Mouse (Mus musculus) left cerebral cortex, adult 2 months (tissue): ENCODE data around the gene Xpo4. TPM values are rescaled to one million over a fixed set of nuclear protein-coding genes. Genes with fewer than 3 reads are reported as not detected.
"Not testable (repeated sequence)": the region's sequence is repeated elsewhere in the genome, so short reads cannot be mapped to it uniquely, and the experiment has no call there.

Experiments used
- DNase-seq, 2 experiments: peaks; one replicate each; pipeline ENCODE4 v3.0.0; 2021 to 2022; ENCODE audit warnings: low spot score in 2 of 2, mixed read lengths in 1 of 2; ENCODE audit errors: extremely low spot score in 1 of 2
- H3K27ac ChIP-seq: fragments of 200-600 bp; 2 replicates; pipeline ENCODE4 v1.8.1; 2022
- H3K4me3 ChIP-seq: fragments of 200-600 bp; 2 replicates; pipeline ENCODE4 v1.8.1; 2022
- CTCF ChIP-seq: fragments of 200-600 bp; IDR thresholded peaks from 2 replicates; pipeline ENCODE4 v1.8.1; 2022; ENCODE audit warnings: antibody characterized with exemption, mild to moderate bottlenecking, moderate library complexity
- intact Hi-C: fragments of 180-260 bp; cut with DNase I; formaldehyde crosslinking; loops from one replicate; pipeline ENCODE4 v1.15.1; 2025
- total RNA-seq, 2 experiments: library from RNA; stranded (reverse); gene quantifications; 2 replicates each; pipeline ENCODE4 v1.2.3; 2021

Xpo4 gene
- total RNA-seq, 2 experiments from 2014 or later = 14.2 to 14.6 TPM

DNA sequence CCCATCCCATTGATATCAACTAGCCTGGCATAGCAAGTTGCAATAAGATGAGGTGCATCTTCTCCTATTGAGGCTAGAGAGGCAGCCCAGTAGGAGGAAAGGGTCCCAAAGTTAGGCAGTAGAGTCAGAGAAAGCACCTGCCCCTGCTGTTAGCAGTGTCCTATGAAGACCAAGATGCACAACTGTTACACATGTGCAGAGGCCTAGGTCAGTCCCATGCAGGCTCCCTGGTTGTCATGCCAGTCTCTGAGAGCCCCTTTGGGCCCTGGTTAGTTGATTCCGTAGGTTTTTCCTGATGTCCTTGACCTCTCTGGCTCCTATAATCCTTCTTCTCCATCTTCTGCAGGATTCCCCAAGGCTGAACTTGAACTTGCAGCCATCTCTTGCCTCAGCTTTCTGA, 14.3 kb upstream of the Xpo4 start:
- intact Hi-C loops = loop anchor here (2.0 kb wide), 1 partner anchor 307 kb away; no protein-coding TSS in a partner anchor

GRCm38 (mm10) chr14:57675481-57675880, 10.3 kb upstream of the Xpo4 start:
- TF ChIP-seq CTCF = peak; percentile 21; the same call in 1 of the 2 replicates
- Histone ChIP-seq H3K27ac (no peak overlapping the region), H3K4me3 (no peak overlapping the region)
- intact Hi-C loops = no loop called here
- no peak for DNase-seq

More for the DNA sequence above, 14.3 kb upstream of the Xpo4 start:
- no peak for DNase-seq
- no peak overlapping the region for H3K4me3 ChIP-seq
- H3K27ac ChIP-seq = no peak overlapping the region
- TF ChIP-seq CTCF = no peak

DNA sequence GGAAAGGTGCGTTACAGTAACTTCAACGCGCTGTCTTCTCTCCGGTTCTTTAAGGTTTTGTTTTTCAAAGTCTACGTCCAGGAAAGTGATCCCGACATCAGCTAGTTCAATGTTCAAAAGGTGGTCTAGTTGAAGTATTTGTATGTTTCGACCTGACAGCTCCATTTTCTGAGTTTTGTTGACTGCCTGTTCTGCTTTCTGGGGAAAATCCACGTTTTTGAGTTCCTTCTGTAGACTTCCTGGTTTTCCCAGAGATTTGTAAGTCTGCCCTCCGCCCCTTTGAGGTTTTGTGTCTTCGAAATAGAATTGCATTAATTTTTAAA, 359 bp upstream of the Xpo4 start:
- H3K27ac ChIP-seq = peak overlapping the region; percentile 94
- DNase-seq = no peak
- peak overlapping the region; percentile 86 for H3K4me3 ChIP-seq
- intact Hi-C loops = no loop called here
- TF ChIP-seq CTCF = no peak

DNA sequence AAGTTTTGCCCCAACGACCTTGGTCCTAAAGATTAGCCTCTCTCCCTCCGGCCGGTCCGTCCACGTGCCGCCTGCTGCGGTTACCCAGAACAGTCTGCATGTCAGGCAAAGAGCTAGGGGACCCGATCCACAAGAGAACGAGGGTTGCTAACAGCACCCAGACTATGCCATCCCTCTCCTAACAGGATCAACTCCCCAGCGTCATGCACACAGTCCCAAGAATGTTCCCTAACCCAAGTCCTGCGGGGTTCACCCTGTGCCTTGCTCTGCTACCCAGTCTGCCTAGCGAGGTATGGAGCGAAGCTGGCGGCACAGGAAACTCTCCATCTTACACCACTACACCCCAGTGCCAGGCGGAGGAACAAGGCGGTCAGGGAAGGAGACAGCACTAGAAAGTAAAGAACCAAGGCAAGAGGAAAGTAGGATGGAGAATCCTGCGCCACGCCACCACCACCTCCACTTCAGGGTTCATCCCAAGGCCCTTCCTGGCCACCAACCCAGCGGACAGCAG, 864 bp downstream of the Xpo4 start:
- H3K4me3 ChIP-seq = peak overlapping the region; percentile 86
- no peak for TF ChIP-seq CTCF
- intact Hi-C loops = no loop called here
- peak in 1 of 2 experiments; percentile 12 for DNase-seq
- peak overlapping the region; percentile 94 for H3K27ac ChIP-seq

GRCm38 (mm10) chr14:57663630-57664029, 1.6 kb downstream of the Xpo4 start:
- intact Hi-C loops = no loop called here
- Histone ChIP-seq H3K27ac (no peak overlapping the region), H3K4me3 (peak overlapping the region; percentile 86)
- no peak for TF ChIP-seq CTCF
- no peak for DNase-seq

- DNase-seq = no peak
- Histone ChIP-seq H3K4me3 (no peak overlapping the region), H3K27ac (no peak overlapping the region)
- intact Hi-C loops = no loop called here
- peak; percentile 19; the same call in 1 of the 2 replicates for TF ChIP-seq CTCF
These were observed 6.9 kb downstream of the Xpo4 start for GRCm38 (mm10) chr14:57658301-57658700.

- H3K27ac ChIP-seq = no peak overlapping the region
- DNase-seq = no peak
- intact Hi-C loops = no loop called here
- no peak overlapping the region for H3K4me3 ChIP-seq
- TF ChIP-seq CTCF = no peak
These were observed 7.7 kb downstream of the Xpo4 start for GRCm38 (mm10) chr14:57657500-57657899.

- H3K4me3 ChIP-seq, DNase-seq, H3K27ac ChIP-seq, intact Hi-C loops: not testable (repeated sequence)
These were observed 8.7 kb downstream of the Xpo4 start for GRCm38 (mm10) chr14:57656519-57656918.

DNA sequence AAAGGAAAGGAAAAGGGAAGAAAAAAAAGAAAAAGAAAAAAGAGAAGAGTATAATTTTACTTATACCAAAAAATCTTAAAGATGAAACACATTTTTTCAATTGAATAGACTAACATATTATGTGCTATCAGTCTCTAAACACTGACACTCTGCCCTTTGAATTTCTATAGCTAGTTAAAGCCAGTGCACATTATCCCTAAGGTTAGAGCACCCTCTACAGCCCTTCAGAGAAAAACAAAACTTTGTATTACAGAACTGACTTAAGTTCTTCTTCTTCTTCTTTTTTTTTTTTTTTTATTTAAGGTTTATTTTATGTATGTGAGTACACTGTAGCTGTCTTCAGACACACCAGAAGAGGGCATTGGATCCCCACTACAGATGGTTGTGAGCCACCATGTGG, 15.7 kb downstream of the Xpo4 start:
- Histone ChIP-seq H3K27ac (no peak overlapping the region), H3K4me3 (no peak overlapping the region)
- DNase-seq = no peak
- peak; percentile 28 for TF ChIP-seq CTCF
- intact Hi-C loops = no loop called here

GRCm38 (mm10) chr14:57646155-57646554, 19.1 kb downstream of the Xpo4 start:
- intact Hi-C loops = no loop called here
- no peak overlapping the region for H3K27ac ChIP-seq
- H3K4me3 ChIP-seq = no peak overlapping the region
- DNase-seq = no peak
- TF ChIP-seq CTCF = no peak

- TF ChIP-seq CTCF = no peak
- Histone ChIP-seq H3K4me3 (no peak overlapping the region), H3K27ac (no peak overlapping the region)
- intact Hi-C loops = no loop called here
- DNase-seq = no peak
These were observed 26.1 kb downstream of the Xpo4 start for GRCm38 (mm10) chr14:57639153-57639552.

DNA sequence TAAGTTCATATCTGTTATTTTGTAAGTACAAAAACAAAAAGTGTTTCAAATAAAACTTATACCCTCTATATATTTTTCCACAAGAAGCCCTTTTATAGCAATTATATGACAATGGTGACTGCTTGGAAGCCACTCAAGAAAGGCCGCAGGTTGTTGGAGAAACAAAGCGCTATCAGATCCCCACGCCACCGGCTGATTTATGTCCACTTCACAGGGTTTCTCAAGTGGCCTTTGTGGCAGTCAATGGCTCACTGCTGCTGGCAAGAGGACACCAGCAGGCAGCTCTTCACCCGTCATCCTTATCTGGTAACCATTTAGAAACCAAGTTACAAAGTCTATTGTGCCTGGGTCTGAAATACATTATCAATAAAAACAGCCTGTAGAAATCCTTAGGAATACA, 31.1 kb downstream of the Xpo4 start:
- TF ChIP-seq CTCF = no peak
- no peak for DNase-seq
- Histone ChIP-seq H3K4me3 (no peak overlapping the region), H3K27ac (no peak overlapping the region)
- intact Hi-C loops = no loop called here

DNA sequence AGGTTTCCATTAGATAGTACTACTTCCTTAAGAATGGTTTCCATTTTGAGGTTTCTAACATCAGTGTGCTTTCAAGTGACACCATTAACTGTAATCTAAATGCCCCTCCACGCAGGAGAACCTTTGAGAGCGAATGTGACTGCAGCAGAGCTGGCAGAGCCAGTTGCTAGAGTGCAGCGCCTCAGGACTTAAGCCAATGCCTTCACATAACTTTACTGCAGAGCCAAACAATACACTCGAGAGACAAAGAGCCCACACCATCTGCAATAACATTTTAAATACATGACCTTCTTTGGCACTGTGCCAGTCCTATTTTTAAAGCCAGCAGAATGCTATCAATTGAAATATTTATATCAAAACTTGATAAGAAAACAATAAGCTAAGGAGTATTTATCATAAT, 35.6 kb downstream of the Xpo4 start:
- Histone ChIP-seq H3K27ac (no peak overlapping the region), H3K4me3 (no peak overlapping the region)
- intact Hi-C loops = no loop called here
- TF ChIP-seq CTCF = no peak
- no peak for DNase-seq
